Mouse (Mus musculus) megakaryocyte, embryonic 14.5 days (primary cell): Measurements from ENCODE around the gene Trappc10.

Experiments
- FLI1 ChIP-seq: IDR thresholded peaks from 2 replicates; pipeline ENCODE4 v1.6.1; 2012; ENCODE audit warnings: low read length, inconsistent platforms, mixed read lengths
- GATA1 ChIP-seq: IDR thresholded peaks from 3 replicates; pipeline ENCODE4 v1.6.1; 2012; ENCODE audit warnings: mixed read lengths, low read length, inconsistent platforms, borderline replicate concordance

- TF ChIP-seq GATA1 (no peak), FLI1 (no peak)
Observed at GRCm38 (mm10) chr10:78233756-78234155, 10.7 kb downstream of the Trappc10 start.
